Mouse (Mus musculus) c-Kit-positive CD71-positive TER-119-negative erythroid progenitor cells, embryonic 14.5 days (primary cell): Measurements from ENCODE around the gene Gm136.

ENCODE experiments used
- DNase-seq: peaks from one replicate; pipeline ENCODE4 v3.0.0-alpha.2; 2013; ENCODE audit warnings: low read depth

Gm136 gene

GRCm38 (mm10) chr4:34708127-34708526, 47.9 kb downstream of the Gm136 start:
- DNase-seq = no peak

GRCm38 (mm10) chr4:34707248-34707647, 48.8 kb downstream of the Gm136 start:
- no peak for DNase-seq

- no peak for DNase-seq
These were observed 53.0 kb downstream of the Gm136 start for GRCm38 (mm10) chr4:34703029-34703428.

- no peak for DNase-seq
These were observed 53.8 kb downstream of the Gm136 start for GRCm38 (mm10) chr4:34702231-34702630.

GRCm38 (mm10) chr4:34701528-34701927, 54.5 kb downstream of the Gm136 start:
- DNase-seq = no peak
